Mouse (Mus musculus) bone marrow macrophage, adult 2 months (primary cell): Measurements from ENCODE around the gene Commd1.

Source experiments
- CTCF ChIP-seq: IDR thresholded peaks from 2 replicates; pipeline ENCODE4 v1.5.1; 2012; ENCODE audit warnings: low read depth, mild to moderate bottlenecking, low read length, moderate library complexity
- POLR2A ChIP-seq: IDR thresholded peaks from 2 replicates; pipeline ENCODE4 v1.6.1; 2012; ENCODE audit warnings: mild to moderate bottlenecking, low read depth, low read length, borderline replicate concordance

- no peak for TF ChIP-seq CTCF
- no peak for TF ChIP-seq POLR2A
These were observed 50.0 kb downstream of the Commd1 start for GRCm38 (mm10) chr11:22932167-22932566.
